Mouse (Mus musculus) olfactory bulb, adult 2 months (tissue): ENCODE results near the gene Ap5b1. TPM values are rescaled to one million over a fixed set of nuclear protein-coding genes. Genes with fewer than 3 reads are reported as not detected.

Experiments
- H3K27ac ChIP-seq: fragments of 200-500 bp; 2 replicates; pipeline ENCODE4 v1.5.1; 2012; ENCODE audit warnings: low read depth, low read length; ENCODE audit not compliant: insufficient read depth
- H3K4me1 ChIP-seq: fragments of 200-500 bp; 2 replicates; pipeline ENCODE4 v1.6.1; 2012; ENCODE audit warnings: low read length; ENCODE audit not compliant: control insufficient read depth, insufficient read depth
- H3K4me3 ChIP-seq: fragments of 200-500 bp; 2 replicates; pipeline ENCODE4 v1.5.1; 2012; ENCODE audit warnings: mild to moderate bottlenecking, low read depth, low read length, moderate library complexity; ENCODE audit not compliant: insufficient read depth
- CTCF ChIP-seq: fragments of 200-500 bp; IDR thresholded peaks from 2 replicates; pipeline ENCODE4 v1.5.1; 2012; ENCODE audit warnings: low read depth, mild to moderate bottlenecking, low read length, moderate library complexity; ENCODE audit not compliant: insufficient read depth
- POLR2A ChIP-seq: fragments of 200-500 bp; IDR thresholded peaks from 2 replicates; pipeline ENCODE4 v1.6.1; 2012; ENCODE audit warnings: mild to moderate bottlenecking, low read depth, low read length, moderate library complexity; ENCODE audit not compliant: insufficient read depth
- WGBS: fragments of 180-500 bp; shearing (Covaris S2); methylation state at CpG from one replicate; pipeline ENCODE4 v1.1.7; 2018; 5-methylcytosine and 5-hydroxymethylcytosine counted together
- polyA plus RNA-seq: library from polyadenylated mRNA; stranded (reverse); fragments of >200 nt; gene quantifications from 2 replicates; pipeline ENCODE4 v1.2.4, GENCODE M21; 2012; ENCODE audit warnings: low replicate concordance; ENCODE audit not compliant: missing spikeins, insufficient read depth, insufficient read length

Ap5b1 gene
- polyA plus RNA-seq, 1 experiment, result not detected

GRCm38 (mm10) chr19:5561252-5561790, 6.5 kb upstream of the Ap5b1 start:
- Histone ChIP-seq H3K27ac (no peak overlapping the region), H3K4me3 (no peak overlapping the region), H3K4me1 (peaks cover 15% of the 10 kb centered on the region)
- 42% methylated on average over 10 of the region's 10 CpGs for WGBS
- no peak for TF ChIP-seq CTCF
- TF ChIP-seq POLR2A, result no peak

GRCm38 (mm10) chr19:5561886-5562285, 5.9 kb upstream of the Ap5b1 start:
- Histone ChIP-seq H3K4me3 (no peak overlapping the region), H3K4me1 (peaks cover 15% of the 10 kb centered on the region), H3K27ac (no peak overlapping the region)
- WGBS, result 72% methylated on average over 3 of the region's 3 CpGs
- TF ChIP-seq POLR2A (no peak), CTCF (no peak)

GRCm38 (mm10) chr19:5562776-5563175, 5.0 kb upstream of the Ap5b1 start:
- Histone ChIP-seq H3K4me3 (no peak overlapping the region), H3K4me1 (peaks cover 20% of the 10 kb centered on the region), H3K27ac (no peak overlapping the region)
- no peak for TF ChIP-seq POLR2A
- no peak for TF ChIP-seq CTCF
- WGBS, result 89% methylated on average over 10 of the region's 10 CpGs

DNA sequence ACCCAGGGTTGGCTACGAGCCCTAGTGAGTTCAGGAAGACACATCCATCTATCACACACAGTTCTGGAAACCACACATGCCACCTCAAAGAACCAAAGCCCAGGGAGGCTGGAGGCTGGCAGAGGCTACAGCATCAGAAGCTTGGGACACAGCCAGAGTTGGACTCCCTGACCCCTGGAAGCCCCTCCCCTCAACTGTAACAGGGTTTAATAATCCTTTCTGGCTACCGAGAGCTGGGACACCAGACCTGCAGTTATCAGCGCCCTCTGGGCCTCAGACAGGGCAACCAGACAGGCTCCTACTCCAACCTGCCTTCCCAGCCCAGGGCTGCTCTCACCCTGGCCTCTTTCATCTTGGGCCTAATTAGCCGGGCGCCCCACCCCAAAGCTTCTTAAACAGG, 1.5 kb upstream of the Ap5b1 start:
- H3K4me3 ChIP-seq, result no peak overlapping the region
- H3K27ac ChIP-seq, result no peak overlapping the region
- peaks cover 14% of the 10 kb centered on the region for H3K4me1 ChIP-seq
- TF ChIP-seq CTCF, result no peak
- WGBS, result 77% methylated on average over 5 of the region's 5 CpGs

- no peak overlapping the region; the same call in 1 of the 2 replicates for H3K27ac ChIP-seq
- H3K4me3 ChIP-seq, result peak overlapping the region; percentile 71
- TF ChIP-seq CTCF, result no peak
- no peak for TF ChIP-seq POLR2A
- H3K4me1 ChIP-seq, result peaks cover 14% of the 10 kb centered on the region
- WGBS, result 1% methylated on average over 26 of the region's 26 CpGs
Observed at GRCm38 (mm10) chr19:5567180-5567533, 668 bp upstream of the Ap5b1 start.

DNA sequence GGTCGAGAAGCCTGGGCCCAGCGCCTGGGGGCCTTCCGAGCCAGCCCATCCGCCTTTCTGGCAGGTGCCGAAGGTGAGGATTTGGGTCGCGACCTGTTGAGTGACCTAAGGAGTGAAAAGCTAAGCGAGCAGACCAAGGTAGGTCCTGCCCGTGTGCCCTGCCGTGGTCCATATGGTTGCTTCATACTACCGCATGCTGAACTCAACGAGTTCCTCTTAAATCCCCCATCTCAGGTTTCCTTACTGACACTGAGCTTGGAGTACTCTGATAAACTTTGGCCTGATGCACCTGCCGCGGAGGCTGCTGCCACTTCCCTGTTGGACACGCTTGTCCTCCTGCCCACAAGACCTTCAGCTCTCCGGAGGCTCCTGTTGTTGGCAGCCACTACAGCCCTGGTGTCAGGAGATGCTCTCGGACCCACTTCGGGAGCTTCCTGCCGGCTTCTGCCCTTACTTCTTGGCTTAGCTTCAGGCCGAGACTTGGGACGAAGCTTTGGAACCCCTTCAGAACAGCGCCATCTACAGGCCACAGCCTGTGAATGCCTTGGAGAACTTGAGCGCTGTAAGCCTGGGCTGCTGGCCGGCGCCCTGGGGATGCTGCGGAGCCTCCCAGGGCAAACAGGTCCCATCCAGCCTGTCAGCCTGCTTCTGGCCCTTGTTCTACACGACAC, 780 bp downstream of the Ap5b1 start:
- Histone ChIP-seq H3K4me1 (peaks cover 18% of the 10 kb centered on the region), H3K27ac (no peak overlapping the region), H3K4me3 (peak overlapping the region; percentile 71)
- 7% methylated on average over 27 of the region's 27 CpGs for WGBS
- TF ChIP-seq CTCF (peak; percentile 77), POLR2A (no peak)

GRCm38 (mm10) chr19:5569521-5569920, 1.7 kb downstream of the Ap5b1 start:
- Histone ChIP-seq H3K4me3 (no peak overlapping the region), H3K4me1 (peaks cover 18% of the 10 kb centered on the region), H3K27ac (no peak overlapping the region)
- no peak for TF ChIP-seq POLR2A
- TF ChIP-seq CTCF, result no peak
- 87% methylated on average over 10 of the region's 10 CpGs for WGBS

GRCm38 (mm10) chr19:5570353-5571246, 2.8 kb downstream of the Ap5b1 start:
- H3K4me3 ChIP-seq, result no peak overlapping the region
- no peak overlapping the region for H3K27ac ChIP-seq
- WGBS, result 91% methylated on average over 32 of the region's 32 CpGs
- no peak for TF ChIP-seq CTCF
- no peak for TF ChIP-seq POLR2A
- peaks cover 18% of the 10 kb centered on the region for H3K4me1 ChIP-seq

- no peak overlapping the region for H3K4me3 ChIP-seq
- H3K27ac ChIP-seq, result no peak overlapping the region
- H3K4me1 ChIP-seq, result peaks cover 18% of the 10 kb centered on the region
- TF ChIP-seq CTCF (no peak), POLR2A (no peak)
- 77% methylated on average over 5 of the region's 5 CpGs for WGBS
Observed at GRCm38 (mm10) chr19:5571831-5572230, 4.0 kb downstream of the Ap5b1 start.
